Mouse (Mus musculus) cerebellum, postnatal 4 days (tissue): ENCODE data around the gene Asic2.

Experiments used
- DNase-seq, 2 experiments: peaks; one replicate each; pipeline ENCODE4 v3.0.0; 2022; ENCODE audit warnings: low spot score in 2 of 2, mixed read lengths in 1 of 2

Asic2 gene

GRCm38 (mm10) chr11:81738995-81739394 lies 229.3 kb downstream of the Asic2 start:
- no peak for DNase-seq

DNA sequence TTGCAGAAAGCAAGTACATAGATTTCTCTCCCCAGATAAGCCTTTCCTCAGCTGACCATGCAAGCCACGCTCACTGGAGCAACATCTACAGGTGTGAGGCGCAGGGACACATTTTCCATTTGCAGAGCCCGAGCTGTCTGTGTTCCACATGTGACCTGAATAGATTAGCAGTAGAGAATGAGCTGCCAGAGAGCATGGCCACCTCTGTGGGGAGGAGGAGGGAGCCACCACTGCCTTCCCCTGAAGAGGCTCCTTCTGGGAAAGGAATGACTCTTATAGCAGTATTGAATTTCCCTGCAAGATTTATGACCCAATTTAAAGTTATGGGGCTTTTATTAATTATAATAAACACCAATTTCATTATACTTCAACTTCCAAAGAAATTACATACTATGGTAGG lies 230.5 kb downstream of the Asic2 start:
- DNase-seq = no peak

DNA sequence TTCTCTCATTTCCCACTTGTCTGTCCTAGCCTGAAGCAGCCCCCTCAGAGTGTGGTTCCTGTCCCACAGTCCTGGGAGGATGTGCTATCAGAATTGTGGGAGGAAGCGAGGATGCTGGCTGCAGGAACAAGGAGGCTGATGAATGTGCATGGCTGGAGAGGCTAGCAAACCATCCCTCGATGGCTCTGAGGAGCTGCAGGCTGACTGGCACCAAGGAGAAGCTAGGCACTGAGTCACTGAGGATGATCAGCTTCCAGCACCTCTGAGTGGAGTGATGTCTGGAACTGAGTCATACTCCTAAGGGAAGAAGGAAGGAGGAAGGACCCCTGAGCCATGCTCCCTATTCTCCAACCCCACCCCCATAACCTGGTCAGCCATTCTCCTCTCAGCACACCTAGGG lies 246.2 kb downstream of the Asic2 start:
- no peak for DNase-seq

DNA sequence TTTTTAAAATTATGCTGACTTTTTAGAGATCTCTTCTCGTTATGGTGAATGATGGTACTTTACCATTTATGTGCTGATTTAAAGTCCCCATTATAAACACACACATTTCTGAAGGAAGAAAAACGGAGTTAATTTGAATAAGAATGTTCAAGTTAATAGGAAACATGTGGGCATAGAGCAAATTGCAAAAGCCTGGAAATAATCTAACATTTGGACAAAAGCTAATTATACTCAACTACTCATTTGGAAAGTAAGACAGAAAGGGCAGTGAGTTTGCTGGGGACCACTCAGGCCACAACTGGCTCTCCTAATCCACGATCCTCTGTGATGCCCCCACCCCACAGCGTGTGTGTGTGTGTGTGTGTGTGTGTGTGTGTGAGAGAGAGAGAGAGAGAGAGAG lies 253.5 kb downstream of the Asic2 start:
- DNase-seq = no peak

DNA sequence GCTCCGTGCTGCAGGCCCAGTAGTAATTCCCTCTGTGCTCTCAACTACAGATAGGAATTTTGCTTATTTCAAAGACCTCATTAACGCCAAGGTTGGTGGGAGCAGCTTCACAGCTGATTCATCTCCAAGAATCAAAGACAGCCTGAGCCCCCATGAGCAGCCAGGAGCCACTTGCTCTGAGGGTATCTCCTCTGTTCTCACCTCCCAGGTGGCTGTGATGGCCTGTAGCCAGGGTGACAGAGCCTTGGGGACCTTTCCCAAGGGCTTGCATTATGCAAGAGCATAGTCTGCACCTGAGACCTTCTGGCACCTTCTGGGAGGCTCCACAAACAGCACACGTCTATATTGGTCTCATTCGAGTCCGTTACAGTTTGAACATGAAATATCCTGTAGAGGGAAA lies 261.3 kb downstream of the Asic2 start:
- no peak for DNase-seq

GRCm38 (mm10) chr11:81698008-81698407 lies 270.2 kb downstream of the Asic2 start:
- DNase-seq = no peak

DNA sequence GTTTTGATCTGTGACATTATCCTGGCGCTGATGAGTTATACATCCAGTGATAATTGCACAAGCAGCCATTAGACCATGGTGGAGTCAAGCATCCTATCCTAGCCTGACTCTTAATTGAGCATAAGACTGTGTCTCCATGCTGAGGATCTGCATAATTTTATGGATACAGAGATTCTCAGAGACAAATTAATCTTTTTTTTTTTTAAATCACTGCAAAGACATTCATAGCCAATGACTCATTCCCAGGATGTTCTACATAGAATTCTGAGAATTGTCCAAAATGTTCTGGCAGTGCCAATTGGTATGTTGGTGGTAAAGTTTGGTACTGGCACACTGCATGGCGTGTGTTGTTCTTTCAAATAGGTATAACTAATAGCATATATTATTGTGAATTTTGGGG lies 272.8 kb downstream of the Asic2 start:
- DNase-seq = no peak

DNA sequence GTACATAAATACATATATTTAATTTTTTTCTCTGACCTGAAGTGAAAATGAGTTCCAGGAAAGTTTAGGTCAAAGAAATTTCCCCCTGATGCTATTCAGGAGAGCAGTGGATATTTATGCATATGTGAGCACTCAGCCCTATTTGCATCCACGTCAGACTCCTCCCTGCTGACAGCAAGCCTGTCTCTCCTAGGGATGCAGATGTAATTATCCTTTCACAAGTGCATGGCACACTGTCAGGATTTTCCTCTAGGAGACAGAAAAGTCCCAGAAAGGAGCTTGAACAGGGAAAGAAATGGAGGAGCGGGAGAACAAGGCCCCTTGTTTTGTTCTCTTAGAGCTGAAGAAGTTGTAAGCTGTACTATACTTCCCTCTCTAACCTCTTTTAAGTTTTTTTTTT lies 287.7 kb downstream of the Asic2 start:
- no peak for DNase-seq

- no peak for DNase-seq
These were observed 296.5 kb downstream of the Asic2 start for GRCm38 (mm10) chr11:81671724-81672123.

DNA sequence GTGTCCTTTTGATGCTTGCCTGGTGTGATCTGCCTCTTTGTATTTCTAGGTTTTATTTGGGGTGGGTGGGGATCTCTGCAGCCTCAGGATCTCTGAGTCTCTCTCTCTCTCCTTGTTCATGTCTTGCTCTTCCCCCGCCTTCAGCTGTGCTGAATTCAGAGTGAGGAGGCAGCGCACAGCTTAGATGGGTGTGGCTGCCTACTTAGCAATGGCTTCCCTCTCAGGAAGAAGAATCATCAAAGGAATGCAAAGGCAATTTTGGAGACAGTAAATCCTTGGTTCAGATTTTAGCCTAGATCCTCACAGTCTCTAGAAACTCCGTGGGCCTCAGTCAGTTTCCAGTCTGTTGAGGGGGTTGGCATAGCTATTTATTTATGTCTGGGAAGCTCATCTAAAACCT lies 297.8 kb downstream of the Asic2 start:
- DNase-seq = no peak

GRCm38 (mm10) chr11:81658850-81659249 lies 309.4 kb downstream of the Asic2 start:
- peak in 1 of 2 experiments; percentile 19 for DNase-seq

- no peak for DNase-seq
These were observed 311.1 kb downstream of the Asic2 start for GRCm38 (mm10) chr11:81657121-81657520.

GRCm38 (mm10) chr11:81647828-81648227 lies 320.4 kb downstream of the Asic2 start:
- no peak for DNase-seq

DNA sequence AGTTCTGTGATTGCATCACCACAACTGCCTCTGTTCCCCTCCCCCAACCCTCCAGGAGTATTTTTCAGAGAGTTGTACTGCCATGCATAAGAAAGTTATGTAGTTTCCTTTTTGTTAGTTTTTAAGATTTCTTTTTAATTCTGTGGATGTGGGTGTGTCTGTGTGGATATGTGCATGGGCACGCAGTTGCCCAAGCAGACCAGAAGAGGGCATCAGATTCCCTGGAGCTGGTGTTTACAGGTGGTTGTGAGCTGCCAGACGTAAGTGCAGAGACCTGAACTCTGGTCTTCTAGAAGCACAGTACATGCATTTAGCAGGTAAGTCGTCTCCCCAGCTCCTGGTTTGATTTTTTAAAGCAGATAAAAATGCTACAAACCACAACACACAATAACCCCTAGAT lies 322.7 kb downstream of the Asic2 start:
- DNase-seq = no peak

DNA sequence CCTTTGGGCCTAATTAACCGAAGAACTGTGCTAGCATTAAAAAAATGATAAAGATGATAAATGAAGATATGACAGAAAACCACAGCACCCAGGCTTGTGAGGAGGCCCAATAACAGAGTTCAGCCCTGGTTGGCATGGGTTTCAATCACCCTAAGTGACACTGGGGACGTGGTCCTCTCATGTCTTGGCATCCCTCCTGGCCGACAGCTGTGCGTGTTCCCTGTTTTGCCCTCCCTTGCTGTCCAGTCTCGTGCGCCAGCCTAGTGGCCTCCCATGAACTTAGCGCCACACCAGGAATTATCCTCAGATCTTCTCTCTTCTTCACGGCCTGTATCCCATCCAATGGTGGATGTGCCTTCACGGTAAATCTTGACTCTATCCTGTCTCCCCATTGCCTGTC lies 331.9 kb downstream of the Asic2 start:
- no peak for DNase-seq

DNA sequence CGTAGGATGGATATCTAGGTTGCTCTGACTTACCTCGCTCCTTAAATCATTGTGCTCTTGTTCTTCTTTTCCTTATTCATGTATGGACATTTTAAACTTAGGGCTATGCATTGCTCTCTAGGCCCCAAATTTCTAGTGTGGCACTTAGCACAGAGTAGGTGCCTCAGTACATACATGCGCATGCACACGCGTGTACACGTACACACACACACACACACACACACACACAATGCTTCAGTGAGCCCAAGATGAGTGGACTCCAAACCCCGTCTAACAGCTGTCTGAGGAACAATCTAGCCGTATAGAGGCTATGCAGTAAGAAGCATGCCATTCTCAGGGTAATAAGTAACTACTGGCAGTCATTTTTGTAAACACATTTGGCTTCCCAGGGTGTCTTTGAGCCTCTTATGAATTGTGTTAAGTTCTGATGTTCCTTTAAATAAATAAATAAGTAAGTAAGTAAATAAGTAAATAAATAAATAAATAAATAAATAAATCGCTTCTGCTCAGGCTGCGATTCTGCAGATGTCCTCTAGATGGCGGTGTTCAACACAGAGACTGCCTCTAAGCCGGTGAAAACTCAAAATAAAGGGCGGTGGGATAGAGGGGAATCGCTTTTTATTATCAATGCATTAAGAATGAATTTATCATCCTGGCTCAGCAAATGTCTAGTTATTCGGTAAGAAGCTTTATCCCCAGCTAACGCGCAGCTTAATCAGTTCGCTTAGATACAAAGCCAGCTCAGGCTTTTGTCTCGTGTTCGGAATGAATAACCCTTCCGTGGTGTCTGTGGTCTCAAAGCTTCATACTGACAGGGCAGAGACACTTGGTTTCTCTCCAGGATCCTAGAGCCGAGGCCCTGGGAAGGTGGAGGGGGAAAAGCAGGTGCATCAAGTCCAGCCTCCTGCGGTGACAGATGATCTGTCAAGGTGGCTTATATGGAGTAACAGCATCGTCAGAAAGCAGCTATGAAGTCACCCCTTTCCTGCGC lies 333.6 kb downstream of the Asic2 start:
- DNase-seq = peak; percentile 37 to 65

GRCm38 (mm10) chr11:81625199-81625598 lies 343.1 kb downstream of the Asic2 start:
- no peak for DNase-seq

GRCm38 (mm10) chr11:81620516-81620915 lies 347.7 kb downstream of the Asic2 start:
- DNase-seq = no peak

GRCm38 (mm10) chr11:81616437-81616836 lies 351.8 kb downstream of the Asic2 start:
- DNase-seq = no peak

DNA sequence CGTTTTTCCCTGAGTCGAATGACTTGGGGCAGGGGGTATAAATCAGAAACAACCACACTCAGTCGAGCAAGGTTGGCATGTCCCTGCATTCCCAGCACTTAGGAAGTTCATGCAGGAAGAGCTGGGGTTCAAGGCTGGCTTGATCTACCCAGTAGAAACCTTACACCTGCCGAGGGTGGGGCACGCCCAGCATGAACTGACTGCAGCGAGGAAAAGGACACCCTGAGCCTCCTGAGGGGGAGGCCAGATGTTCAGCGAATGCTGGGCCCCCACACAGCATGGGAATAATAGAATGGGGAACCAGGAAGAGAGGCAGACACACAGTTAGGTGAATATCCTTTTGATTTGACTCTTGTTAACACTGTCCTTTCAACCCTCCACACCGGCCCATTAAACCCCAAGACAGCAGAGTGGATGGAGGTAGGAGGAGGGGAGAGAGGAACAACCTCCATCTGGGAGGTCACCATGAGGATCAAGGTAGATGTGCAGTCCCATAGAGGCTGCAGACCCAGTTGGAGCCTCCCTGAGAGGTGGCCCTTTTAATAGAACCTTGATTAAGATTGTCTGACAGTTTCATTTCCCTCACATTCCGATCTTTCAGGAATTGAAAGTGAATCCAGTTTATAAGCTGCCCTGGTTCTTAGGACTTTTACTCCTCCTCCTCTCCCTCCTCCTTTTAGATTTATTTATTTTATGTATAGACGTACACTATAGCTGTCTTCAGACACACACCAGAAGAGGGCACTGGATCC lies 354.2 kb downstream of the Asic2 start:
- DNase-seq = no peak

DNA sequence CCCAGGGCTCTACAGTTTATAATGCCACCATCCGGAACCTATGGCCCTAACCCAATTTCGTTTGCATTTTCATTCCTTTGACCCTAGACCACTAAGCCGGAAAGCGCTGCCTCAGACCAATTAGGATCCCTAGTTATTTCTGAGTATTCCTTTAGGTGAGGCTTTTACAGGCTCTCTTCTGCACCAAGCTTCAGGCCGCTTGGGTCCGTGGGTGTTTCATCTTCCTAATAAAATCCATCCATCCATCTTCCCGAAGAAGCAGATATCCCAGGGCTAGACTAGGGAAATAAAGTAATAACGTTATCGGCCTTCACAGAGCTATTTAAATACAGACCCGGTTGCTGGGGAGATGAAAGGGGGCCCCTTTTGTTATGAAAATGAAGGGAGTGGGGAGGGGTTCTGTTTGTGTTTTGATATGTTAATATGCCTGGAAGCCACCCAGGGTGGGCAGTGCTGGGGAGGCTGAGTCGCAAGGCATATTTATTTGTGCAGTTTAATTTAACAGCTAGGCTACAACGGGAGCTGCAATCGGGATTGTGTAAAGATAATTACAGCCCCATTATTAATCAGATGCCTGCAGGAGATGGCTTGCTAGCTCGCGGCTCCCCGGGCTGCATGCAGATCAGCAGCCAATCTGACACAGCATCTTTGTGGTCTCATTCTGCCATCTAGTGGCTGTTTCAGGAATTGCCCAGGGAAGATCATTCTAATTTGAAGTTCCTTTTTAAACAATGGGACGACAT lies 355.3 kb downstream of the Asic2 start:
- peak; percentile 66 to 93 for DNase-seq
